Mouse (Mus musculus): ENCODE data around the gene Lbx1. TPM values are rescaled to one million over a fixed set of nuclear protein-coding genes. Genes with fewer than 3 reads are reported as not detected.
A peak's percentile ranks its signal among the peaks of the same experiment; 100 is the strongest.

Gene Lbx1
- polyA plus RNA-seq, 1 experiment from 2014 or later: not detected

GRCm38 (mm10) chr19:45207662-45208437 is 27.8 kb downstream of the Lbx1 start:
- Histone ChIP-seq H3K27ac (replicated peaks) (no peak overlapping the region), H3K4me2 (replicated peaks) (peak overlapping the region; percentile 1; the same call in 1 of the 2 replicates), H3K9ac (replicated peaks) (no peak overlapping the region), H3K27me3 (peaks cover 6% of the 10 kb centered on the region; the same call in 1 of the 2 replicates), H3K4me3 (no peak overlapping the region), H3K4me1 (no peaks in the 10 kb centered on the region), H3K36me3 (no peaks in the 10 kb centered on the region), H3K9me3 (no peaks in the 10 kb centered on the region)
- WGBS: 39% methylated on average over 19 of the region's 19 CpGs
- no peak for ATAC-seq (replicated peaks)

GRCm38 (mm10) chr19:45207153-45207552 is 28.5 kb downstream of the Lbx1 start:
- 97% methylated on average over 15 of the region's 15 CpGs for WGBS
- no peaks in the 10 kb centered on the region for H3K9me3 ChIP-seq
- H3K9ac ChIP-seq (replicated peaks): no peak overlapping the region
- H3K27ac ChIP-seq (replicated peaks): no peak overlapping the region
- no peak overlapping the region for H3K4me2 ChIP-seq (replicated peaks)
- peaks cover 6% of the 10 kb centered on the region; the same call in 1 of the 2 replicates for H3K27me3 ChIP-seq
- H3K4me3 ChIP-seq: no peak overlapping the region
- H3K4me1 ChIP-seq: no peaks in the 10 kb centered on the region
- no peaks in the 10 kb centered on the region for H3K36me3 ChIP-seq
- no peak for ATAC-seq (replicated peaks)

GRCm38 (mm10) chr19:45205311-45206105 is 30.1 kb downstream of the Lbx1 start:
- WGBS: 80% methylated on average over 3 of the region's 3 CpGs
- H3K27ac ChIP-seq (replicated peaks): no peak overlapping the region
- H3K9me3 ChIP-seq: no peaks in the 10 kb centered on the region
- H3K36me3 ChIP-seq: no peaks in the 10 kb centered on the region
- no peak overlapping the region for H3K4me3 ChIP-seq
- H3K9ac ChIP-seq (replicated peaks): no peak overlapping the region
- no peaks in the 10 kb centered on the region for H3K4me1 ChIP-seq
- ATAC-seq (replicated peaks): no peak
- H3K27me3 ChIP-seq: peaks cover 6% of the 10 kb centered on the region; the same call in 1 of the 2 replicates
- H3K4me2 ChIP-seq (replicated peaks): no peak overlapping the region

GRCm38 (mm10) chr19:45196967-45197366 is 38.6 kb downstream of the Lbx1 start:
- Histone ChIP-seq H3K4me1 (no peaks in the 10 kb centered on the region), H3K4me3 (no peak overlapping the region), H3K4me2 (replicated peaks) (no peak overlapping the region), H3K27ac (replicated peaks) (no peak overlapping the region), H3K27me3 (no peaks in the 10 kb centered on the region), H3K9me3 (peaks cover 4% of the 10 kb centered on the region; the same call in 1 of the 2 replicates), H3K9ac (replicated peaks) (no peak overlapping the region), H3K36me3 (no peaks in the 10 kb centered on the region)
- ATAC-seq (replicated peaks): no peak
- 92% methylated on average over 8 of the region's 8 CpGs for WGBS

- H3K9me3 ChIP-seq: peaks cover 4% of the 10 kb centered on the region; the same call in 1 of the 2 replicates
- no peak overlapping the region for H3K27ac ChIP-seq (replicated peaks)
- 47% methylated on average over 4 of the region's 4 CpGs for WGBS
- H3K36me3 ChIP-seq: no peaks in the 10 kb centered on the region
- no peak overlapping the region for H3K9ac ChIP-seq (replicated peaks)
- no peak overlapping the region for H3K4me3 ChIP-seq
- no peaks in the 10 kb centered on the region for H3K4me1 ChIP-seq
- no peaks in the 10 kb centered on the region for H3K27me3 ChIP-seq
- ATAC-seq (replicated peaks): no peak
- no peak overlapping the region for H3K4me2 ChIP-seq (replicated peaks)
Measured at GRCm38 (mm10) chr19:45194651-45195050, 41.0 kb downstream of the Lbx1 start.

Other genes starting within 250 kb of the Lbx1 start
- 14.4 and 15.5 TPM in 2 replicates for gene Sema4g, start 246.7 kb downstream of the Lbx1 start, polyA plus RNA-seq (2015; fragmentation: Nextera tagmentation; extraction: Ambion mirVana)
- 24.0 and 24.4 TPM in 2 replicates for gene Twnk, start 230.1 kb downstream of the Lbx1 start, polyA plus RNA-seq (2015; fragmentation: Nextera tagmentation; extraction: Ambion mirVana)
- 83.9 and 87.1 TPM in 2 replicates for gene Mrpl43, start 229.4 kb downstream of the Lbx1 start, polyA plus RNA-seq (2015; fragmentation: Nextera tagmentation; extraction: Ambion mirVana)
- gene Lzts2, start 221.4 kb downstream of the Lbx1 start, polyA plus RNA-seq (2015; fragmentation: Nextera tagmentation; extraction: Ambion mirVana): 25.7 and 27.7 TPM in 2 replicates
- gene Pdzd7, start 190.1 kb downstream of the Lbx1 start, polyA plus RNA-seq (2015; fragmentation: Nextera tagmentation; extraction: Ambion mirVana): 1.7 and 2.2 TPM in 2 replicates
- gene Sfxn3, start 188.3 kb downstream of the Lbx1 start, polyA plus RNA-seq (2015; fragmentation: Nextera tagmentation; extraction: Ambion mirVana): 65.0 and 67.6 TPM in 2 replicates
- gene Kazald1, start 160.6 kb downstream of the Lbx1 start, polyA plus RNA-seq (2015; fragmentation: Nextera tagmentation; extraction: Ambion mirVana): 0.70 and 0.73 TPM in 2 replicates
- not detected in 2 replicates for gene Tlx1, start 85.1 kb downstream of the Lbx1 start, polyA plus RNA-seq (2015; fragmentation: Nextera tagmentation; extraction: Ambion mirVana)
- 52.9 and 63.7 TPM in 2 replicates for gene Btrc, start 127.9 kb upstream of the Lbx1 start, polyA plus RNA-seq (2015; fragmentation: Nextera tagmentation; extraction: Ambion mirVana)

Measured in forebrain, embryonic 15.5 days (tissue).